Mouse (Mus musculus): ENCODE data around the gene Prickle2. TPM values are rescaled to one million over a fixed set of nuclear protein-coding genes. Genes with fewer than 3 reads are reported as not detected.

The Prickle2 gene
- polyA plus RNA-seq, 1 experiment, result 12.7 TPM

DNA sequence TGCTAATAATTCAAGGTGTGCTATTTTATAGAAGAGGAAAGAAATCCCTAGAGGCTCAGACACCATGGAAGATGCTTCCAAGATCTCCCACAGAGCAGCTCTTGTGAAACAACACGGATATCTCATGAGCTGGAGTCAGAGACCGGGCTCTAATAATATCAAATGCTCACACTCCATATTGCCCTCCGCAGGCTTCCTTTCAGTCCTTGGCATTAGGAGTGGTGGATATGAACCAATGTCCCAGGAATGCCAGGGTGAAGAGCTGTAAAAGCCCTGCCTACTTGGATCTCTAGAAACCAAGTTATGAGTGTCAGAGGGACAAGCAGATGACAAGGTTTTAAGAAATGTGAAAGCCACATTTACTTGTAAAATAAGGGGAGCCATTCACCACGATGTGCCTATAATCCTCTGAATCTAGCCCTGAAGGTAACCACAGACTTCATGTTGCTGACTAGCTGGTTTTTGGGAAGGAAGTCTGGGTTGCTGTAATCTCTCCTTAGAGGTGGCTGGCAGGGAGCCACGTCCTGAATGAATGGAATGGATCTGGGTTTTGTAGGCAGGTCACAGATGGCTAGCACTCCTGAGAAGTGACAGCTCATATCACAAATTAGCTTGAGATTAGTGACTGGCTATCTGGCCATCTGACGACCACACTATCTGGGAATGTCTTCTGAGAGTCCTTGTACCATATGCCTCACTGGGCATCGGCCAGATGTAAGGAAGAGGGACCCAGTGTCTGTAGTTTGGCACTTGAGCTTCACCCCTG lies 278.4 kb downstream of the Prickle2 start:
- 10% methylated on average over 7 of the region's 7 CpGs for WGBS
- peak; percentile 37 to 53 for DNase-seq
- TF ChIP-seq POLR2A (IDR thresholded peaks at IDR 0.05; ENCODE audit: borderline replicate concordance, insufficient read depth, low read length) (no peak), CTCF (IDR thresholded peaks at IDR 0.05; ENCODE audit: borderline replicate concordance, insufficient read depth, low read depth, low read length) (no peak)
- H3K4me3 ChIP-seq (replicated peaks; ENCODE audit: insufficient read depth, low read depth, low read length), result no peak overlapping the region
- no peaks in the 10 kb centered on the region for H3K4me1 ChIP-seq (ENCODE audit: control insufficient read depth, insufficient read depth, low read length)
- no peak overlapping the region for H3K27ac ChIP-seq (ENCODE audit: insufficient read depth, low read length)
- H3K27me3 ChIP-seq (ENCODE audit: control insufficient read depth, insufficient read depth, low read length), result no peaks in the 10 kb centered on the region

- DNase-seq, result no peak
- H3K27ac ChIP-seq (ENCODE audit: insufficient read depth, low read length), result no peak overlapping the region
- TF ChIP-seq POLR2A (IDR thresholded peaks at IDR 0.05; ENCODE audit: borderline replicate concordance, insufficient read depth, low read length) (no peak), CTCF (IDR thresholded peaks at IDR 0.05; ENCODE audit: borderline replicate concordance, insufficient read depth, low read depth, low read length) (no peak)
- no peak overlapping the region for H3K4me3 ChIP-seq (replicated peaks; ENCODE audit: insufficient read depth, low read depth, low read length)
- no peaks in the 10 kb centered on the region for H3K4me1 ChIP-seq (ENCODE audit: control insufficient read depth, insufficient read depth, low read length)
- no peaks in the 10 kb centered on the region for H3K27me3 ChIP-seq (ENCODE audit: control insufficient read depth, insufficient read depth, low read length)
- WGBS, result 81% methylated on average over 8 of the region's 8 CpGs
Observed at GRCm38 (mm10) chr6:92425901-92426300, 280.1 kb downstream of the Prickle2 start.

GRCm38 (mm10) chr6:92425476-92425875 lies 280.5 kb downstream of the Prickle2 start:
- 72% methylated on average over 7 of the region's 7 CpGs for WGBS
- no peaks in the 10 kb centered on the region for H3K27me3 ChIP-seq (ENCODE audit: control insufficient read depth, insufficient read depth, low read length)
- TF ChIP-seq POLR2A (IDR thresholded peaks at IDR 0.05; ENCODE audit: borderline replicate concordance, insufficient read depth, low read length), result no peak
- TF ChIP-seq CTCF (IDR thresholded peaks at IDR 0.05; ENCODE audit: borderline replicate concordance, insufficient read depth, low read depth, low read length), result no peak
- no peaks in the 10 kb centered on the region for H3K4me1 ChIP-seq (ENCODE audit: control insufficient read depth, insufficient read depth, low read length)
- no peak overlapping the region for H3K4me3 ChIP-seq (replicated peaks; ENCODE audit: insufficient read depth, low read depth, low read length)
- no peak for DNase-seq
- H3K27ac ChIP-seq (ENCODE audit: insufficient read depth, low read length), result no peak overlapping the region

- 91% methylated on average over 3 of the region's 3 CpGs for WGBS
- TF ChIP-seq POLR2A (IDR thresholded peaks at IDR 0.05; ENCODE audit: borderline replicate concordance, insufficient read depth, low read length) (no peak), CTCF (IDR thresholded peaks at IDR 0.05; ENCODE audit: borderline replicate concordance, insufficient read depth, low read depth, low read length) (no peak)
- H3K4me3 ChIP-seq (replicated peaks; ENCODE audit: insufficient read depth, low read depth, low read length), result no peak overlapping the region
- DNase-seq, result no peak
- no peaks in the 10 kb centered on the region for H3K4me1 ChIP-seq (ENCODE audit: control insufficient read depth, insufficient read depth, low read length)
- H3K27me3 ChIP-seq (ENCODE audit: control insufficient read depth, insufficient read depth, low read length), result no peaks in the 10 kb centered on the region
- H3K27ac ChIP-seq (ENCODE audit: insufficient read depth, low read length), result no peak overlapping the region
Observed at GRCm38 (mm10) chr6:92424991-92425390, 281.0 kb downstream of the Prickle2 start.

- no peak for TF ChIP-seq POLR2A (IDR thresholded peaks at IDR 0.05; ENCODE audit: borderline replicate concordance, insufficient read depth, low read length)
- peak; percentile 42; the same call in 1 of the 2 replicates for TF ChIP-seq CTCF (IDR thresholded peaks at IDR 0.05; ENCODE audit: borderline replicate concordance, insufficient read depth, low read depth, low read length)
- Histone ChIP-seq H3K27me3 (ENCODE audit: control insufficient read depth, insufficient read depth, low read length) (no peaks in the 10 kb centered on the region), H3K4me1 (ENCODE audit: control insufficient read depth, insufficient read depth, low read length) (no peaks in the 10 kb centered on the region), H3K27ac (ENCODE audit: insufficient read depth, low read length) (no peak overlapping the region), H3K4me3 (replicated peaks; ENCODE audit: insufficient read depth, low read depth, low read length) (no peak overlapping the region)
- peak in 1 of 2 experiments; percentile 17 for DNase-seq
- WGBS, result 59% methylated on average over 11 of the region's 11 CpGs
Observed at GRCm38 (mm10) chr6:92422286-92422685, 283.7 kb downstream of the Prickle2 start.

- no peak overlapping the region for H3K27ac ChIP-seq (ENCODE audit: insufficient read depth, low read length)
- no peaks in the 10 kb centered on the region for H3K27me3 ChIP-seq (ENCODE audit: control insufficient read depth, insufficient read depth, low read length)
- TF ChIP-seq POLR2A (IDR thresholded peaks at IDR 0.05; ENCODE audit: borderline replicate concordance, insufficient read depth, low read length), result no peak
- TF ChIP-seq CTCF (IDR thresholded peaks at IDR 0.05; ENCODE audit: borderline replicate concordance, insufficient read depth, low read depth, low read length), result no peak
- no peaks in the 10 kb centered on the region for H3K4me1 ChIP-seq (ENCODE audit: control insufficient read depth, insufficient read depth, low read length)
- 40% methylated on average over 12 of the region's 12 CpGs for WGBS
- no peak overlapping the region for H3K4me3 ChIP-seq (replicated peaks; ENCODE audit: insufficient read depth, low read depth, low read length)
- no peak for DNase-seq
Observed at GRCm38 (mm10) chr6:92420106-92420505, 285.8 kb downstream of the Prickle2 start.

DNA sequence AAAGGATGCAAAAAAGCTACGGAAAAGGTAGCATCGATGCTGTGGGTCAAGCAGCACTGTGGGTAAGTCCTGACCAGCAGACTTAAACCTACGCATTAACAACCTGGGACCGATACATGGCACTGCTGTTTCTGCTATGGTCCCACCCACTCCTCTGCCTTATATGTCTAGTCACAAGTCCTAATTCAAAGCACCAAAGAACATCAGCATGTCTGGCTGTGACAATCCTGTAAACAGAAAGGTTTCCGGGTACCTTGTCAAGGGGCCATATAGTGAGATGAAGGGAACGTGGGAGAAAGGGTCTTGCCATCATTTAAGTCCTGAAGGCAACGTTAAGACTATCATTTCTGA lies 290.6 kb downstream of the Prickle2 start:
- H3K27ac ChIP-seq (ENCODE audit: insufficient read depth, low read length), result no peak overlapping the region
- WGBS, result 94% methylated on average over 7 of the region's 7 CpGs
- no peak for DNase-seq
- no peaks in the 10 kb centered on the region; the same call in 1 of the 2 replicates for H3K27me3 ChIP-seq (ENCODE audit: control insufficient read depth, insufficient read depth, low read length)
- H3K4me1 ChIP-seq (ENCODE audit: control insufficient read depth, insufficient read depth, low read length), result no peaks in the 10 kb centered on the region
- H3K4me3 ChIP-seq (replicated peaks; ENCODE audit: insufficient read depth, low read depth, low read length), result no peak overlapping the region
- TF ChIP-seq CTCF (IDR thresholded peaks at IDR 0.05; ENCODE audit: borderline replicate concordance, insufficient read depth, low read depth, low read length) (no peak), POLR2A (IDR thresholded peaks at IDR 0.05; ENCODE audit: borderline replicate concordance, insufficient read depth, low read length) (no peak)
